Mouse (Mus musculus) mature B cell (primary cell): ENCODE measurements around the gene Pik3ca.

Source experiments
- in situ Hi-C: fragments of 300-500 bp; cut with MboI; formaldehyde crosslinking; loops from 2 replicates; pipeline ENCODE4 v1.14.3; 2019

The Pik3ca gene

DNA sequence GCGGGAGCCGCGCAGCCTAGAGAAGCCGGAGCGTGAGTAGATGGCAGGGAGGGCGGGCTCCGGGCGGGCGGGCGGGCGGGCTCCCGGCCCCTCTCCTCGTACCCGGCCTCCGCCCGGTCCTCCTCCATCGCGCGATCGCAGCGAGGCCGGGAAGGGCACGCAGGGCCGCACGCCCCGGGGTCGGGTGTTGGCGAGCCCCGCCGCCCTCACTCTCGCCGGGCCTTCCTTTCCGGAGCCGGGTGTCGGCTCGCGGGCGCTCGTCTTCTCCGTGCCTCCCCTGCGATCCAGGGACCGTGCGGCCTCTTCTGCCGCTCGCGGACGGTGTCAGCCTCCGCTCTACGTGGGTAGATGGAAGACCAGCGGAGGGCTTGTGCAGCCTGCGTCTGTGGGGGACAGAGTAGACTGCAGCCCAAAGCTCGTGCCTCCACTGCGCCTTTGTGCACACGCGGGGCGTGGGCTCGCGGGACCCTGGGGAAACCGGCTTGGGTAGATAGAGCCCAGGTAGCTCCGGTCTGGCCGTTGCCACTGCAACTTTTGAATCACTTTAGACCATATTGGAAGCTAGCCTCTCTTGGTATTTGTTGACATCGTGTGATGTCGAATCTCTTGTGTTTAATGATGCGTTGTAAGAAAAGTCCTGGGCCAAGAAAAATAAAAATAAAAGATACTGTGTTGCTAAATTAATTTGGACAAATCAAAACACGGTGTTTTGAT is at the start of gene Pik3ca:
Gene Pik3ca, plus strand, starts transcription at position 211 of the 714 bp plus-strand sequence.
- in situ Hi-C loops: no loop called here

- in situ Hi-C loops: loop anchor here (25.0 kb wide), 1 partner anchor 339 kb away; no protein-coding TSS in a partner anchor
Measured at GRCm38 (mm10) chr3:32347881-32348280, 49.6 kb upstream of the Pik3ca start.

GRCm38 (mm10) chr3:32361221-32361620 is 36.2 kb upstream of the Pik3ca start:
- in situ Hi-C loops: no loop called here

DNA sequence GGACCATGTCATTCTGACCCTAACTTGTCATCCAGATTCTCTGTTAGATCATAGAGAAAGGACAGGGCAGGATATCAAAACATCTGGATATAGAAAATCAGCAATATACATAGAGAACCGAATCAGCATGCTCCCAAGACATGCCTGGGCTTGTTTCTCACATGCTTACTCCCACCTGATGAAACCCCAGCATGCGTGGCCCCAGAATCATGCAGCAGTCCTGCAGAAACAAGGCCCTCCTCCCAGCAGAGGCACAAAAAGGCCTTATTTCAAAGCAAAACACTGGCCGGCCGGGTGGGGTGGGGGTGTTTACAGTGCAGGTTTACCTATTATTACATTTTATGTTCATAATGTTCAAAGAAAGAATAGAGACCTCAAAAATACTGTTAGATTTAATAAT is 33.3 kb upstream of the Pik3ca start:
- in situ Hi-C loops: no loop called here

DNA sequence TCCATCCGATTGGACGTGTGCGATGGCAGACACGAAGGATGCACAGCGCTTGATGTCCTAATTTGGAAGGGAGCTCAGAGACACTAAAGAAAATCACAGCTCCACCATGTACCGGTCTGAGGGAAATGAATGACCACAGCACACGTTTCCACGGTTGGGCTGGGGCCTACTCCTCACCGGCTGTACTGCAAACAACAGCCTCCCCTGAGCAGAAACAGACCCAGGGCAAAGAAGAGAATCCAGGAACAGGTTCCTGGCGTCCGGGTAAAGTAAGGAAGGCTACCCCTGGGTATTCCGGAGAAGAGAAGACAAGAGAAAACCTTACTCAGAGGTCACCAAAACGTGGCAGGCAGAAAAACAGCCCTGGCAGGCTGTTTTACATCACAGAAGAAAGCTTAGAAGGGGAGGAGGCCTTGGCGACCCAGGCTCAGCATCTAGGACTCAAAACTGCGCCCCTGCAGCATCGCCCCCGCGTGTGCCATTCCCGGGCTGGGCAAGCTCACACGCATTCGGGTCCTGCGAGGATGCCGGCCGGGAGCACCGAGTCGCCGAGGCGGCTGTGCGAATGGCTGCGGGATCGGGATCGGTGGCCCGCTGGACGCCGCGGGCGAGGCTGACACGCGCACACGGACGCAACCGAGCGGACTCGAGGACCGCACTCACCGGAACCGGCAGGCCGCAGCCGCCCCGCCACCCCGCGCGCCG is 32.5 kb upstream of the Pik3ca start:
- in situ Hi-C loops: no loop called here

DNA sequence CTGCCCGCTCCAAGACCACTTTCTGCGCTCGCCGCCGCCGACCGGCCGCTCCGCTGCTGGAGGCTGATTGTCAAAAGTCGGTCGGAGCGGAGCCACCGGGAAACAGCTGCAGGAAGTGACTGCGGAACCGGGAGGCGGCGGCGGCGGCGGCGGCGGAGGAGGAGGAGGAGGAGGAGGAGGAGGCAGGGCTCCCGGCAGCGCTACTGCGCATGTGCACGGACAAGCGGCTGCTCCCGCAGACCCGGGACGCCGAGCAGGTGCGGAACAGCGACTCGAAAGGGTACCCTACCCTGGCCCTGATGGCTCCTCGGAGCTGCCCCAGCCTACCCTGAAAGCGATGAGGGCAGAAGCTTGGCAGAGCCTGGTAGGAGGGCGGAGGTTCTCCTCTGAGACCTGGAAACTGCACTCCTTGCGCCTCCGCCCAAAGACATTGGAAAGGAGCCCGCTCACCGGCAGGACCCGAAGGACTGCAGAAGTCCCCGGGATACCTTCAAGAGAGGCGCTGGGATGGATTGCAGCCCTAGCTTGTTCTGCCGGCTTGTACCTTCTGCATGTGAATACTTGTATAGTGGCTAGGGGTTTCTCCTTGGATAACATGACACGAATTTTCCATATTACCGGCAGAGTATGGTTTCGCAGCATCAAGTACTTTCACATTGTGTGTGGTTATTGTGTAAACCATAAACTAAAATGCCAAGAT is 31.8 kb upstream of the Pik3ca start, which contains the start of gene Zmat3:
Gene Zmat3, minus strand, starts transcription at position 469 of the 700 bp plus-strand sequence.
- in situ Hi-C loops: no loop called here

DNA sequence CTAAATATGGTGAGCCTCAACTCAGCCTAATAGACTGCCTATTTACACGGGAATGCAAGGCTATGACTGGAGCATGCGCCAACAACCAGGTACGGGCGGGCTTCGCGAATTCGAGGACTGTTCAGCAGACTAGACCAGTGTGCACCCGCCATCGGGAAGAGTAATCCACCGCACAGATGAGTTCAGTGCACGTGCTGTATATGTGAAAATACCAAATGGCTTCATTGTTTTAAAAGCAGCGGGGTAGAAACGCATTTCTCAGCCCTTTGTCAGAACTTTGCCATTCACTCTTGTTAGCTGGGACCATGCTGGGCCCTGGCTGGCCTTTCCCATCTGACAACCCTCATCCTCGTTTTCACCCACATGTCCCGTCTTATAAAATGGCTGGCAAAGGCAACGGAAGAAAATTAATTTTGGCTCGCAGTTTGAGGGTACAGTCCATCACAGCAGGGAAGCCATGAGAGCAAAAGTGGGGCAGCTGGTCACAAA is 31.2 kb upstream of the Pik3ca start:
- in situ Hi-C loops: no loop called here

DNA sequence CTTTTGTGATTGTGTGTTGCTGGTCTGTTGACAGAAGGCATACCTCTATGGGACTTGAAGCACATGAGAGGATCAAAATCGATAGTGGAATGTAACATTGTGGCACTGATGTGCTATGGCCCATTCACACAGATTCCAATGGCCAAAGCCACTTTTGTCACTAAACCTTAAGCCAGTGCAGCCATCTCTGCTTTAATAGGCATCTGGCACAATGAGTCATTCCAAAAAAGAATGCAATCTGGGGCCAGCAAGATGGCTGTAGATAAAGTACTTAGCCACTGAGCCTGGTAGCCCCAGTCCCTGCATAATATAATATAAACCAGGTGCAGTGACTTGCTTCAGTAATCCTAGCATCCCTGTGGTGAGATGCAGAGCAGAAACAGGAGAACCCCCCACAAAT is 30.0 kb upstream of the Pik3ca start:
- in situ Hi-C loops: no loop called here

DNA sequence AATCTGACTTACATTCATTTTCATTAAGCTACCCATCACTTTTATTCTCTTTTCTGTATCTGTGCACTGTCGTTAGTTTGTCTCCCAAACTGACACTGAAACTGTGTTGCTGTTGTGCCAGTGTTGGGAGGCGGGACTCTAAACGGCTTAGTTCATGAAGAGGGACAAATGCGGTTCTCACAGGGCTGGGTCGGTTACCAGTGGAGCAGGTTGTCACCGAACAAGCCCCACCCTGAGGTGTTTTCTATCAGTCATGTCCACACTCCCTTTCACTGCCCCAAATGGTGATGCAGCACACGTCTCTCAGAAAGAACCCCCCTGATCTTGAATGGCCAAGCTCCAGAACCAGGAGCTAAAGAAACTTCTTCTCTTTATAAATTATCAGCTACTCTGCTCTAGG is 25.5 kb upstream of the Pik3ca start:
- in situ Hi-C loops: no loop called here

DNA sequence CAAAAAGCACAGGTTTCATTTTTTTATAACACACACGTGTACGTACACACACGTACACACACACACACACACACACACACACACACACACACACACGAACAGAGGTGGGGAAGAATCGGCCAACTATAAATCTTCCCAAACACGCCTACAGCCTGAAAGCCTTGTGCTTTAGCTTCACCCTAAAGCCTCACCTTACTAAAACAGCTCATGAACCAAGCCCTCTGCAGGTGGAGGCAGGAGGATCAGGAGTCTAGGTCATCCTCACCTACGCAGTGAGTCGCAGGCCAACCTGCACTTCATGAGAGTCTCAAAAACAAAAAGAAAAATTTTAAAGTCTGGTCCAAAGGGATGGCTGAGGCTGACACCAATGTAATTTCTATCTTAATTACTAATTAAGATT is 25.0 kb upstream of the Pik3ca start:
- in situ Hi-C loops: no loop called here

DNA sequence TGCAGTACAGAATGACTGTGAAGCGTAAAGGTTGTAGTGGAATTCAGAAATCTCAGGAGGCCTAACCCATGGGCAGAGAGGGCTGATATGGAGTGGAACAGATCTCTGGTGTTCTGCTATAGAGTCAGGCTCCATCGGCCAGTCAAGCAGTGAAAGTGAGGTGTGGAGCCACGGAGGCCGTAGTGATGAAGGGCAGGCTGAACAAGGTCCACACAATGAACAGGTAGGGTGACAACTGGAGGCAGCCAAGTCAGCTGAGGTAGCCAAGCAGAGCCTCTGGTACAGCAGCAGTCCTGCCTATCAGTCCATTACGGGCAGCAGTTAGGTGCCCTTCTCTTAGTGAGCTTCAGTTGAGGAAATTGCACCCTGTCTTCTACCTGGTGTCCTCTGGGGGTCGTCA is 24.2 kb upstream of the Pik3ca start:
- in situ Hi-C loops: no loop called here

- in situ Hi-C loops: no loop called here
Measured at GRCm38 (mm10) chr3:32379891-32380290, 17.6 kb upstream of the Pik3ca start.

GRCm38 (mm10) chr3:32381556-32381955 is 15.9 kb upstream of the Pik3ca start:
- in situ Hi-C loops: no loop called here

DNA sequence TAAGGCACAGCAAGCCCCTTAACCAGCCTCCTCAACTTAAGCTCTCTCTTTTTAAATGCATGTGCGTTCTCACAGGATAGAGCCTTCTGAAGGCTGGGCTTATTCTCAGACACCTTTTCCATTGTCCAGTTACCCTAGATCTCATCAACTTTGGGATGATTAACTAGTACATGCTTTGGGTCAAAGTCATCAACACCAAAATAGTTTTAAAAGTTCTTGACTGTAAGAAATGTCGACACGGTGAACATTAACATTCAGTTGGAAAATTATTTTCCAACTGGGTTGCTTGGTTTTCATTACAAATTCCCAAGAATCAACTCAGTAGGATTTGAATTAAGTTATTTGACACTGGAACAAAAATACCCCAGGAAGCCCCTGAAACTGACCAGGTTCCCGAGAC is 4.6 kb upstream of the Pik3ca start:
- in situ Hi-C loops: no loop called here

DNA sequence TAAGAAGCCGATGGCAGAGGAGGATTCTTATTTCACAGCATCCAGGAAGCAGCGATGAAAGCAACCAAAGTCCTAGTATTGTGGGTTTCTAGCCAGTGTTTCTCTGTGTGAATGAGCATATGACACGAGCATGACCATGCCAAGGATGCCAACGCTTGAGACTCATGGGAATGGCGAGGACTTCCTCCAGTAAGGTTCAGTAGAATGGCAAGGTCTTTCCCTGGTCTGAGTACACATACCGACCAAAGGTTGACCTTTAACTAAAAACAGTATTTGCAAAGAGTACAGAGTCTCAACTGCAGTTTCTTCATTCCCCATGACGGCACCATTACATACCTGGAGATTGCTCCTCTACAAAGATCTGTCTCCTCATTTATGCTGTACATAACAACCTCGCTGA is 3.5 kb upstream of the Pik3ca start:
- in situ Hi-C loops: no loop called here

DNA sequence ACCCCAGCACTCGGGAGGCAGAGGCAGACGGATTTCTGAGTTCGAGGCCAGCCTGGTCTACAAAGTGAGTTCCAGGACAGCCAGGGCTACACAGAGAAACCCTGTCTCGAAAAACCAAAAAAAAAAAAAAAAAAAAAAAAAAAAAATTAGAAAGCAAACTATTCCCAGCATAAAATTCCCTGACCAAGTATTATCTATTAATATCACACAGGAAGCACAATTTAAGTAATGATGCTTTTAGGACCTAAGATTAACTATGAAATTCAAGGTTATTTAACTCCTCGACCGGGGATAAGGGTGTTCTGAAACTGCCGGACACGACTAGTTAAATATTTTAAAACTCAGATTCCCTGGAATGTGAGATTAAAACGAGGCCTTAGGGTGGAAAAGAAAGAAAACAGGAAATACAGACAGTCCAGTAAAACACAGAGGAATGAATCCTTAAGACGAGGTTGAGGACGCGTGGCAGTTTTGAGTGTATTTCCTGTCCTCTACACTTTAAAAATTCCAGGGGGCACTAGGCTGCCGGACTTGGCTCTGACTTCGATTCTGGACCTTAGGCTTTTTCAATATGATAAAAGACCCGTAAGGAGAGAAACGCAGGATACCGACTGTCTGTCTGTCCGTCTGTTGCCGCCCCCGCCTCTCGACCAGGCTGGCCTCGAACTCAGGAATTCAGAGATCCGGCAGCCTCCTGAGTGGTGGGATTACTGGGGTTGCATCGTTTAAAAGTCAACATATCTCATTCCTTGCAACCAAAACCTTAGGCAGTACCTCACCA is 1.5 kb upstream of the Pik3ca start:
- in situ Hi-C loops: no loop called here

- in situ Hi-C loops: no loop called here
Measured at GRCm38 (mm10) chr3:32396794-32397460, 544 bp upstream of the Pik3ca start.

GRCm38 (mm10) chr3:32398175-32398538 is 686 bp downstream of the Pik3ca start:
- in situ Hi-C loops: no loop called here

- in situ Hi-C loops: no loop called here
Measured at GRCm38 (mm10) chr3:32398623-32399022, 1.2 kb downstream of the Pik3ca start.

GRCm38 (mm10) chr3:32399381-32399780 is 1.9 kb downstream of the Pik3ca start:
- in situ Hi-C loops: no loop called here

DNA sequence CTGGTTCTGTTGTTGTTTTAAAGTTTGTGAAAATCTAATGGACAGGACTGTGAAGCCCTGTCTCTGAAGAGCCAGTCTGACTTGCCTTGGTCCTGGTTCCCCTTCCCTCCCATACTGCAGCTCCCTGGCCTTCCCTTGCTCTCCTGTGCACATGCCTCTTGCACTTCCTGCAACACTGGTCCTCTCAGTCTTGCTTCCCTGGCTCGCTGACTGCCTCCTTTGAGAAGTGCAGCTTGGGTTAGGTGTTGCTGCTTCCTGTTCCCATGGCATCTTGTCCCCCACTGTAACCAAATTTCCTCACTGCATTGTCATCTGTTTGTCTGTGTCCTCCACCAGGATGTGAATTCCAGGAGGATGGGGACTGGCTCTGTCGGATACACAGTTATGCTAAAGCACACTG is 2.5 kb downstream of the Pik3ca start:
- in situ Hi-C loops: no loop called here
